Mouse (Mus musculus) bone marrow, adult 2 months (tissue): ENCODE results near the gene Polr1d.

Experiments
- CTCF ChIP-seq: fragments of 200-500 bp; IDR thresholded peaks from 2 replicates; pipeline ENCODE4 v1.5.1; 2011; ENCODE audit warnings: low read length, control low read depth; ENCODE audit not compliant: control insufficient read depth, insufficient read depth
- POLR2A ChIP-seq: fragments of 200-500 bp; IDR thresholded peaks from 2 replicates; pipeline ENCODE4 v1.6.1; 2011; ENCODE audit warnings: low read depth, mild to moderate bottlenecking, control low read depth, low read length, borderline replicate concordance; ENCODE audit not compliant: control insufficient read depth

GRCm38 (mm10) chr5:147089836-147090235 is 13.0 kb downstream of the Polr1d start:
- TF ChIP-seq CTCF (no peak), POLR2A (no peak)
